Mouse (Mus musculus) gastrocnemius, postnatal 14 days (tissue): ENCODE data around the gene Slc13a5. TPM values are rescaled to one million over a fixed set of nuclear protein-coding genes. Genes with fewer than 3 reads are reported as not detected.
A peak's percentile ranks its signal among the peaks of the same experiment; 100 is the strongest.

ENCODE experiments used
- DNase-seq: peaks from one replicate; pipeline ENCODE4 v3.0.0; 2021; ENCODE audit warnings: mixed read lengths
- intact Hi-C: fragments of 180-260 bp; cut with DNase I; formaldehyde crosslinking; loops from one replicate; pipeline ENCODE4 v1.15.1; 2025; ENCODE audit warnings: low total_unique reads
- total RNA-seq, 2 experiments: library from RNA; stranded (reverse); gene quantifications; 2 replicates each; pipeline ENCODE4 v1.2.3; 2021

The Slc13a5 gene
- total RNA-seq, 2 experiments from 2014 or later = 0.14 to 0.31 TPM

GRCm38 (mm10) chr11:72271761-72272160 lies 4.7 kb upstream of the Slc13a5 start:
- intact Hi-C loops = no loop called here
- no peak for DNase-seq

- DNase-seq = peak; percentile 62
- intact Hi-C loops = no loop called here
Measured at GRCm38 (mm10) chr11:72266207-72266959, 639 bp downstream of the Slc13a5 start.

GRCm38 (mm10) chr11:72265483-72265882 lies 1.5 kb downstream of the Slc13a5 start:
- intact Hi-C loops = loop anchor here (2.0 kb wide), 1 partner anchor 37 kb away; no protein-coding TSS in a partner anchor
- peak; percentile 16 for DNase-seq

- no peak for DNase-seq
- intact Hi-C loops = no loop called here
Measured at GRCm38 (mm10) chr11:72256441-72256840, 10.6 kb downstream of the Slc13a5 start.

GRCm38 (mm10) chr11:72255629-72256028 lies 11.4 kb downstream of the Slc13a5 start:
- no peak for DNase-seq
- intact Hi-C loops = no loop called here

GRCm38 (mm10) chr11:72245196-72245753 lies 21.7 kb downstream of the Slc13a5 start:
- intact Hi-C loops = no loop called here
- no peak for DNase-seq

GRCm38 (mm10) chr11:72240062-72240860 lies 26.8 kb downstream of the Slc13a5 start:
- intact Hi-C loops = no loop called here

GRCm38 (mm10) chr11:72234013-72234412 lies 33.0 kb downstream of the Slc13a5 start:
- DNase-seq = peak; percentile 78
- intact Hi-C loops = no loop called here

More at GRCm38 (mm10) chr11:72240062-72240860, 26.8 kb downstream of the Slc13a5 start:
- no peak for DNase-seq

- no peak for DNase-seq
- intact Hi-C loops = no loop called here
Measured at GRCm38 (mm10) chr11:72232991-72233390, 34.0 kb downstream of the Slc13a5 start.

- intact Hi-C loops = no loop called here
- no peak for DNase-seq
Measured at GRCm38 (mm10) chr11:72232068-72232467, 35.0 kb downstream of the Slc13a5 start.

- intact Hi-C loops = loop anchor here (2.0 to 10.0 kb wide), 4 partner anchors 36 to 326 kb away; partner anchors contain the start of gene Spns3
- no peak for DNase-seq
Measured at GRCm38 (mm10) chr11:72228513-72228912, 38.5 kb downstream of the Slc13a5 start.

GRCm38 (mm10) chr11:72226901-72227300 lies 40.1 kb downstream of the Slc13a5 start:
- intact Hi-C loops = loop anchor here (5.0 to 10.0 kb wide), 3 partner anchors 115 to 328 kb away; partner anchors contain the start of gene Spns3
- no peak for DNase-seq

GRCm38 (mm10) chr11:72226020-72226791 lies 40.8 kb downstream of the Slc13a5 start:
- intact Hi-C loops = loop anchor here (5.0 to 10.0 kb wide), 3 partner anchors 116 to 329 kb away; partner anchors contain the start of gene Spns3
- DNase-seq = no peak

GRCm38 (mm10) chr11:72224865-72225264 lies 42.2 kb downstream of the Slc13a5 start:
- DNase-seq = peak; percentile 71
- intact Hi-C loops = loop anchor here (5.0 to 10.0 kb wide), 3 partner anchors 117 to 330 kb away; partner anchors contain the start of gene Spns3

GRCm38 (mm10) chr11:72223414-72223813 lies 43.6 kb downstream of the Slc13a5 start:
- intact Hi-C loops = loop anchor here (10.0 kb wide), 1 partner anchor 331 kb away; the partner anchor contains the start of gene Spns3
- DNase-seq = no peak

GRCm38 (mm10) chr11:72221278-72221677 lies 45.7 kb downstream of the Slc13a5 start:
- DNase-seq = peak; percentile 74
- intact Hi-C loops = loop anchor here (10.0 kb wide), 1 partner anchor 334 kb away; the partner anchor contains the start of gene Spns3

GRCm38 (mm10) chr11:72217116-72217515 lies 49.9 kb downstream of the Slc13a5 start:
- DNase-seq = no peak
- intact Hi-C loops = loop anchor here (10.0 kb wide), 1 partner anchor 1232 kb away; the partner anchor contains the start of gene C1qbp

- intact Hi-C loops = loop anchor here (10.0 kb wide), 1 partner anchor 1231 kb away; the partner anchor contains the start of gene C1qbp
- peak; percentile 77 for DNase-seq
Measured at GRCm38 (mm10) chr11:72215410-72215797, 51.6 kb downstream of the Slc13a5 start, which contains the start of gene Med31. Gene Med31 (minus strand): TSS chr11:72215592.
